Mouse (Mus musculus): ENCODE results near the gene Omt2a.
"Not testable (repeated sequence)": the region's sequence is repeated elsewhere in the genome, so short reads cannot be mapped to it uniquely, and the experiment has no call there.

DNA sequence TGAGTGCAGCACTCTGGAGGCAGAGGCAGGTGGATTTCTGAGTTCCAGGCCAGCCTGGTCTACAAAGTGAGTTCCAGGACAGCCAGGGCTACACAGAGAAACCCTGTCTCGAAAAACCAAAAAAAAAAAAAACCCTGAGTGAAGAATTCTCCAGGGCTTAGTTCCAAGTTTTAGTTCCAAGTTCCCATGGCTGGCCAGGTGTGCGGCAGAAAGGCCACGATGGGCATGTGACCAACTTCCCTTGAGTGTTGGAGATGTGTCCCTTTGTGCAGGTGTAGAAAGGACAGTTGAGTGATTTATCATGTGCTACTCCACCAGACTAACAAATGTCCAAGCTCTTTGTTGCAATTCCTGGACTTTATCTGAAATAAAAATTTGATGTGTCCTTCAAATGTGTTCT, 34.5 kb upstream of the Omt2a start:
- not testable (repeated sequence) for TF ChIP-seq EP300 (IDR thresholded peaks at IDR 0.05; ENCODE audit: low read length); GABPA (IDR thresholded peaks at IDR 0.05; ENCODE audit: insufficient replicate concordance, low read depth, low read length); UBTF (IDR thresholded peaks at IDR 0.05; ENCODE audit: low read depth, low read length); RCOR1 (conservative IDR thresholded peaks at IDR 0.05; ENCODE audit: low read depth, low read length); CTCF (conservative IDR thresholded peaks at IDR 0.05 in 1 of 2, IDR thresholded peaks at IDR 0.05 in 1 of 2; ENCODE audit: low read depth in 2 of 2, low read length in 2 of 2); USF2 (conservative IDR thresholded peaks at IDR 0.05; ENCODE audit: low read depth, low read length); SIN3A (IDR thresholded peaks at IDR 0.05; ENCODE audit: low read length); USF1 (IDR thresholded peaks at IDR 0.05; ENCODE audit: low read depth, low read length); ZNF384 (IDR thresholded peaks at IDR 0.05; ENCODE audit: low read depth, low read length); POLR2A (IDR thresholded peaks at IDR 0.05; ENCODE audit: low read depth, low read length); HCFC1 (IDR thresholded peaks at IDR 0.05; ENCODE audit: low read depth, low read length); CHD1 (IDR thresholded peaks at IDR 0.05; ENCODE audit: low read depth, low read length); TBP (conservative IDR thresholded peaks at IDR 0.05; ENCODE audit: low read depth, low read length); POLR2AphosphoS2 (IDR thresholded peaks at IDR 0.05; ENCODE audit: low read depth, low read length)
